Mouse (Mus musculus): ENCODE data around the gene Olfr1425. TPM values are rescaled to one million over a fixed set of nuclear protein-coding genes. Genes with fewer than 3 reads are reported as not detected.

Olfr1425 gene
- polyA plus RNA-seq, 1 experiment from 2014 or later: not detected

DNA sequence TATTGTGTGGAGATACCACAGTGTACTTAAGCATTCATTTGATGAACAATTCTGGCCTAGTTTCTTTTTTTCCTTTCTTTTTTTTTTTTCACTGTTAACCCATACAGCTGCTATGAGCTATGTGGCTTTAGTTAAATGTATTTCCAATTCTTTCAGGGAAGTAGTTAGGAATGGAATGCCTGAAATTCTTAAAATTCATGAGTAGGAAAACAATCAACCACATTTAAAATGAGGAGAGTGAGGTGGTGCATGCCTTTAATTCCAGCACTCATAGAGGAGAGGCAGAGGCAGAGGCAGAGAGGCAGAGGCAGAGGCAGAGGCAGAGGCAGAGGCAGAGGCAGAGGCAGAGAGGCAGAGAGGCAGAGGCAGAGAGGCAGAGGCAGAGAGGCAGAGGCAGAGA lies 39.8 kb downstream of the Olfr1425 start:
- H3K36me3 ChIP-seq: no peaks in the 10 kb centered on the region
- H3K27me3 ChIP-seq: no peaks in the 10 kb centered on the region
- H3K9ac ChIP-seq (replicated peaks): no peak overlapping the region
- H3K27ac ChIP-seq (replicated peaks): no peak overlapping the region
- H3K4me3 ChIP-seq: no peak overlapping the region
- ATAC-seq (ENCODE audit: low FRiP score, low read depth): no peak
- H3K9me3 ChIP-seq: no peaks in the 10 kb centered on the region
- H3K4me2 ChIP-seq (replicated peaks): no peak overlapping the region
- no peaks in the 10 kb centered on the region for H3K4me1 ChIP-seq

DNA sequence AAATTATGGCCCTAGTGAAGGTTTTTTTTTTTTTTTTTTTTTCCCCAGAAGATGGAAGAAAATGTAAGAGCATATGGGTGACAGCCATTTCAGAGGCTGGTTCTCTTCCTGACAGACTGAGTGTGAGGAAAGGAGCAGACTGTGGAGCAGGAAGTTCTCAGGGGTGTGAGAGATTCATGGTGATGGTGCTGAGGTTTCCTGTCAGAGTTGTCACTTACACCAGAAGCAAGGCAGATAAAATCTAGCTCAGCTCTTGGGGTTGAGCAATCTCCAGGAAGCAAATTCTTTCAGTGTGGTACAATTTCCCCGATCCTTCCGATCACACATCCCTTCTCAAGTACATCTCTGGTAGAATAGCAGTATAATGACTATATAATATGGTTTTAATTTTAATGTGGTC lies 50.9 kb downstream of the Olfr1425 start:
- H3K9me3 ChIP-seq: no peaks in the 10 kb centered on the region
- no peak overlapping the region for H3K4me2 ChIP-seq (replicated peaks)
- H3K36me3 ChIP-seq: no peaks in the 10 kb centered on the region
- no peaks in the 10 kb centered on the region for H3K4me1 ChIP-seq
- no peak overlapping the region for H3K27ac ChIP-seq (replicated peaks)
- no peak overlapping the region for H3K9ac ChIP-seq (replicated peaks)
- no peaks in the 10 kb centered on the region for H3K27me3 ChIP-seq
- no peak overlapping the region for H3K4me3 ChIP-seq
- WGBS: 86% methylated on average over 2 of the region's 2 CpGs
- ATAC-seq (ENCODE audit: low FRiP score, low read depth): no peak

DNA sequence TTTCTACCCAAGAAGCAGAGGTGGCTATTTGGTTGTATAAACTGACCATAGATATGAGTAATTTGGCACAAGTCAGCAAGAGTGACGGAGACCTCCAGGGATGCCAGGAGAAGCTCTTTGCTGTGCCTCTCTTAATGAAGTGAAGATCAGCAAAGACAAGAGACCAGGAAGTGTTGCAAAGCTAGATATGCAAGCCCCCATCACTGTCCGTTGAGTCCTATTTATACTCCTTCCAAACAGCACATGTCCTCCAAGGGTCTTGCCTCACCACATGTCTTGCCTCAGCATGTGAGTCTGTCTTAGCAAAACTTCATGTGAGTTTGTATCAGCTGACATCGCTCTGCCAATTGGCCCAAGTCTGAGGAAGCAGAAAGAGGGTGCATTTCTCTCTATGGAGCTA lies 52.2 kb downstream of the Olfr1425 start:
- H3K27ac ChIP-seq (replicated peaks): no peak overlapping the region
- H3K36me3 ChIP-seq: no peaks in the 10 kb centered on the region
- no peak overlapping the region for H3K9ac ChIP-seq (replicated peaks)
- no peaks in the 10 kb centered on the region for H3K9me3 ChIP-seq
- no peaks in the 10 kb centered on the region for H3K27me3 ChIP-seq
- no peak for ATAC-seq (ENCODE audit: low FRiP score, low read depth)
- no peak overlapping the region for H3K4me3 ChIP-seq
- no peak overlapping the region for H3K4me2 ChIP-seq (replicated peaks)
- no peaks in the 10 kb centered on the region for H3K4me1 ChIP-seq
- WGBS: 94% methylated on average over 3 of the region's 3 CpGs

DNA sequence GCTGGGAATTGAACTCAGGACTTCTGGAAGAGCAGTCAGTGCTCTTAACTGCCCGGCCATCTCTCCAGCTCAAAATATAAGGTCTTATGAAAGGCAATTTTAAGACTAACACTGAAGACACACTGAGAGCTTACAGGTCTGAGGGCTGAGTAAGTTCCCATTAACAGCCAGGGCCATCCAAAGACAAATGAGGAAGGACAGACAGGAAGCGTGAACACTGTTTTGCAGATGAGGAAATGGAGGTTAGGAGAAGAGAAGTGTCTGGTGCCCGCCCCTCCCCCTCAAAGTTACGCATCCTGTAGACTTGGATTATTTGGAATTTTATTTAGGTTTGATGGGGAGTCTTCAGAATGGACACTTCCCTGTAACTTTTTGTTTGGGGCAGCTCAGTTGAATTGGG lies 53.4 kb downstream of the Olfr1425 start:
- 89% methylated on average over 4 of the region's 4 CpGs for WGBS
- H3K4me2 ChIP-seq (replicated peaks): no peak overlapping the region
- H3K9ac ChIP-seq (replicated peaks): no peak overlapping the region
- H3K4me3 ChIP-seq: no peak overlapping the region
- no peaks in the 10 kb centered on the region for H3K4me1 ChIP-seq
- H3K9me3 ChIP-seq: no peaks in the 10 kb centered on the region
- no peaks in the 10 kb centered on the region for H3K27me3 ChIP-seq
- H3K36me3 ChIP-seq: no peaks in the 10 kb centered on the region
- no peak for ATAC-seq (ENCODE audit: low FRiP score, low read depth)
- no peak overlapping the region for H3K27ac ChIP-seq (replicated peaks)

Other genes with a start within 250 kb of the Olfr1425 start
- gene Olfr1417, start 238.5 kb downstream of the Olfr1425 start, polyA plus RNA-seq (2016; fragmentation: Nextera tagmentation; extraction: Ambion mirVana): not detected in 2 replicates
- not detected in 2 replicates for gene Olfr1418, start 216.7 kb downstream of the Olfr1425 start, polyA plus RNA-seq (2016; fragmentation: Nextera tagmentation; extraction: Ambion mirVana)
- gene Olfr1419, start 202.6 kb downstream of the Olfr1425 start, polyA plus RNA-seq (2016; fragmentation: Nextera tagmentation; extraction: Ambion mirVana): not detected in 2 replicates
- gene Olfr1420, start 191.2 kb downstream of the Olfr1425 start, polyA plus RNA-seq (2016; fragmentation: Nextera tagmentation; extraction: Ambion mirVana): not detected in 2 replicates
- 24.4 and 26.0 TPM in 2 replicates for gene Patl1, start 165.3 kb downstream of the Olfr1425 start, polyA plus RNA-seq (2016; fragmentation: Nextera tagmentation; extraction: Ambion mirVana)
- 4.7 and 5.0 TPM in 2 replicates for gene Osbp, start 111.8 kb downstream of the Olfr1425 start, polyA plus RNA-seq (2016; fragmentation: Nextera tagmentation; extraction: Ambion mirVana)
- 0.04 TPM in 1 of 2 replicates, not detected in the other for gene Olfr1423, start 36.4 kb downstream of the Olfr1425 start, polyA plus RNA-seq (2016; fragmentation: Nextera tagmentation; extraction: Ambion mirVana)
- not detected in 2 replicates for gene Olfr1424, start 15.0 kb downstream of the Olfr1425 start, polyA plus RNA-seq (2016; fragmentation: Nextera tagmentation; extraction: Ambion mirVana)
- gene Olfr1426, start 14.3 kb upstream of the Olfr1425 start, polyA plus RNA-seq (2016; fragmentation: Nextera tagmentation; extraction: Ambion mirVana): not detected in 2 replicates
- gene Olfr1427, start 25.6 kb upstream of the Olfr1425 start, polyA plus RNA-seq (2016; fragmentation: Nextera tagmentation; extraction: Ambion mirVana): not detected in 2 replicates
- not detected in 2 replicates for gene Olfr1428, start 38.2 kb upstream of the Olfr1425 start, polyA plus RNA-seq (2016; fragmentation: Nextera tagmentation; extraction: Ambion mirVana)
- not detected in 2 replicates for gene Olfr76, start 45.5 kb upstream of the Olfr1425 start, polyA plus RNA-seq (2016; fragmentation: Nextera tagmentation; extraction: Ambion mirVana)
- gene Olfr1555-ps1, start 92.4 kb upstream of the Olfr1425 start, polyA plus RNA-seq (2016; fragmentation: Nextera tagmentation; extraction: Ambion mirVana): not detected in 2 replicates
- gene Olfr1431, start 122.9 kb upstream of the Olfr1425 start, polyA plus RNA-seq (2016; fragmentation: Nextera tagmentation; extraction: Ambion mirVana): not detected in 2 replicates
- not detected in 2 replicates for gene Olfr1432, start 154.9 kb upstream of the Olfr1425 start, polyA plus RNA-seq (2016; fragmentation: Nextera tagmentation; extraction: Ambion mirVana)
- gene Olfr262, start 163.9 kb upstream of the Olfr1425 start, polyA plus RNA-seq (2016; fragmentation: Nextera tagmentation; extraction: Ambion mirVana): not detected in 2 replicates
- gene Olfr235, start 183.3 kb upstream of the Olfr1425 start, polyA plus RNA-seq (2016; fragmentation: Nextera tagmentation; extraction: Ambion mirVana): not detected in 2 replicates
- not detected in 2 replicates for gene Olfr1434, start 202.1 kb upstream of the Olfr1425 start, polyA plus RNA-seq (2016; fragmentation: Nextera tagmentation; extraction: Ambion mirVana)
- gene Olfr1436, start 221.4 kb upstream of the Olfr1425 start, polyA plus RNA-seq (2016; fragmentation: Nextera tagmentation; extraction: Ambion mirVana): not detected in 2 replicates
- not detected in 2 replicates for gene Olfr1437, start 247.4 kb upstream of the Olfr1425 start, polyA plus RNA-seq (2016; fragmentation: Nextera tagmentation; extraction: Ambion mirVana)